9 mouse cellular contexts compared by ENCODE assay signal in the genomic region with DNA sequence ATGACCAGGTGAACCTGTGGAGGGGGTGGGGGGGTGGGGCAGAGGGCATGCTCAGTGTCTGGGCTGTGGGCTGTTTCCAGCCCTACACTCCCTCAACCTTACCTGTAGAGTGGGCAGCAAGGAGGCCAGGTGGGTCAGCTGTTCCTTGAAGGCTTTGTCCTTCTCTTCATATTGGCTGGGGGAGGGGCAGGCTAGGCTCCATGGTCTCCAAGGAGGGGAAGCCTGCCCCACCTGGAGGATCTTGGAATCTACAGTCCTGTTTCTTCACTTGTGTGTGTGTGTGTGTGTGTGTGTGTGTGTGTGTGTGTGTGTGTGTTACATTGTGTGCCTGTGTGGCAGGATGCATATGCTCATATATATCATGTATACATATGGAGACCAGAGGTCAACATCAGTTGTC. TPM values are rescaled to one million over a fixed set of nuclear protein-coding genes. Genes with fewer than 3 reads are reported as not detected.
A peak's percentile ranks its signal among the peaks of the same experiment; 100 is the strongest.
DNase-seq lines count a peak whose midpoint lies in the region; ATAC-seq and TF ChIP-seq lines count a peak whose summit lies in the region.
"Had no signal": no experiment of that assay in that cellular context is flagged by ENCODE, and none has a peak within 500 bp of the region (broad histone marks: within the 10 kb centered on the region; RNA-seq: fewer than 3 reads in every experiment).

No protein-coding gene starts in this region.

- no peaks in the 10 kb centered on the region for H3K4me1 ChIP-seq in heart, adult 2 months (ENCODE audit: control insufficient read depth, insufficient read depth, low read length)
- peaks cover 22% of the 10 kb centered on the region for H3K4me1 ChIP-seq in intestine, embryonic 16.5 days (ENCODE audit: control insufficient read depth, insufficient read depth, low read length)
- H3K4me1 ChIP-seq in stomach, embryonic 15.5 days: peaks cover 33% of the 10 kb centered on the region

- no peak overlapping the region for H3K27ac ChIP-seq in heart, adult 2 months
- no peak overlapping the region for H3K27ac ChIP-seq in intestine, embryonic 16.5 days (ENCODE audit: low read length)
- H3K27ac ChIP-seq in stomach, embryonic 15.5 days: no peak overlapping the region

- no peak; the same call in 1 of the 2 replicates for ATAC-seq in intestine, embryonic 16.5 days
- no peak for ATAC-seq in stomach, embryonic 15.5 days (ENCODE audit: insufficient read depth, low FRiP score, low read depth)

- H3K4me3 ChIP-seq in heart, adult 2 months: no peak overlapping the region
- H3K4me3 ChIP-seq in intestine, embryonic 16.5 days (ENCODE audit: low read length): no peak overlapping the region
- H3K4me3 ChIP-seq in stomach, embryonic 15.5 days (replicated peaks): no peak overlapping the region

- no peaks in the 10 kb centered on the region for H3K79me2 ChIP-seq in heart, adult 2 months (replicated peaks; ENCODE audit: control insufficient read depth, insufficient read depth, low read length)

- intact Hi-C loops in heart, adult 2 months (cut with DNase I): no loop called here
- intact Hi-C loops in heart, postnatal 25 days (cut with DNase I): no loop called here

- TF ChIP-seq EP300 in heart, adult 2 months (IDR thresholded peaks at IDR 0.05; ENCODE audit: insufficient read depth, low read depth, low read length): no peak

- H3K9me3 ChIP-seq in intestine, embryonic 16.5 days (ENCODE audit: control insufficient read depth, low read length): no peaks in the 10 kb centered on the region
- H3K9me3 ChIP-seq in stomach, embryonic 15.5 days: no peaks in the 10 kb centered on the region

- peak overlapping the region; percentile 79; the same call in 1 of the 2 replicates for H3K4me2 ChIP-seq in intestine, embryonic 16.5 days (ENCODE audit: low read depth, low read length)
- peak overlapping the region; percentile 74; the same call in 1 of the 2 replicates for H3K4me2 ChIP-seq in stomach, embryonic 15.5 days

- peaks cover 1% of the 10 kb centered on the region; the same call in 1 of the 2 replicates for H3K27me3 ChIP-seq in heart, adult 2 months (ENCODE audit: control insufficient read depth, insufficient read depth, low read length)
- H3K27me3 ChIP-seq in intestine, embryonic 16.5 days (replicated peaks; ENCODE audit: control insufficient read depth, insufficient read depth, low read length): peaks cover 56% of the 10 kb centered on the region
- peaks cover 67% of the 10 kb centered on the region for H3K27me3 ChIP-seq in stomach, embryonic 15.5 days (replicated peaks)

- DNase-seq in heart, adult 2 months: no peak
- DNase-seq in heart, postnatal 25 days (ENCODE audit: low spot score): no peak
- DNase-seq in right cerebral cortex, postnatal 14 days: peak; percentile 69
- DNase-seq in right cerebral cortex, adult 18-20 months: no peak
- no peak for DNase-seq in urinary bladder, postnatal 10 days (ENCODE audit: low spot score)
- DNase-seq in thymus, adult 18-20 months: no peak

- TF ChIP-seq CTCF in heart, adult 2 months (IDR thresholded peaks at IDR 0.05): peak; percentile 17; the same call in 1 of the 2 replicates

- no peak for TF ChIP-seq POLR2A in heart, adult 2 months (IDR thresholded peaks at IDR 0.05; ENCODE audit: insufficient read depth, low read depth, low read length)

- no peak overlapping the region for H3K9ac ChIP-seq in heart, adult 2 months (ENCODE audit: low read depth, low read length)
- no peak overlapping the region for H3K9ac ChIP-seq in intestine, embryonic 16.5 days (ENCODE audit: low read depth, low read length)
- no peak overlapping the region for H3K9ac ChIP-seq in stomach, embryonic 15.5 days

- H3K36me3 ChIP-seq in heart, adult 2 months (ENCODE audit: control insufficient read depth, insufficient read depth, low read length): no peaks in the 10 kb centered on the region
- no peaks in the 10 kb centered on the region; the same call in 1 of the 2 replicates for H3K36me3 ChIP-seq in intestine, embryonic 16.5 days (ENCODE audit: control insufficient read depth, insufficient read depth, low read length)
- no peaks in the 10 kb centered on the region for H3K36me3 ChIP-seq in stomach, embryonic 15.5 days

RNA-seq across cellular contexts. Expression of a gene that starts 4.9 kb away (rescaled TPM):
- 10 to 100 TPM; 34.5 to 47.7 TPM for total RNA-seq in heart, adult 2 months (2021)
- polyA plus RNA-seq in heart, adult 2 months (2012; rRNA removed): 155 and 167 TPM in 2 replicates
- total RNA-seq in heart, postnatal 25 days (2021): 10 to 100 TPM; 69.6 to 73.3 TPM
- polyA plus RNA-seq in intestine, embryonic 16.5 days (2015; fragmentation: Nextera tagmentation; extraction: Ambion mirVana): 1.5 and 1.8 TPM in 2 replicates
- 1.0 TPM in 2 replicates for polyA plus RNA-seq in stomach, embryonic 15.5 days (2015; fragmentation: Nextera tagmentation; extraction: Ambion mirVana)

RNA-seq across cellular contexts. Expression of a gene that starts 11.6 kb away (rescaled TPM):
- 100 to 1,000 TPM; 242 to 276 TPM for total RNA-seq in heart, adult 2 months (2021)
- polyA plus RNA-seq in heart, adult 2 months (2012; rRNA removed): 40.9 and 76.8 TPM in 2 replicates
- total RNA-seq in heart, postnatal 25 days (2021): 100 to 1,000 TPM; 254 TPM
- 281 and 323 TPM in 2 replicates for polyA plus RNA-seq in intestine, embryonic 16.5 days (2015; fragmentation: Nextera tagmentation; extraction: Ambion mirVana)
- polyA plus RNA-seq in stomach, embryonic 15.5 days (2015; fragmentation: Nextera tagmentation; extraction: Ambion mirVana): 372 and 377 TPM in 2 replicates

RNA-seq across cellular contexts. Expression of a gene that starts 16.9 kb away (rescaled TPM):
- total RNA-seq in heart, adult 2 months (2021): 10 to 100 TPM; 26.4 to 28.2 TPM
- 17.7 and 27.2 TPM in 2 replicates for polyA plus RNA-seq in heart, adult 2 months (2012; rRNA removed)
- 10 to 100 TPM; 25.2 to 26.7 TPM for total RNA-seq in heart, postnatal 25 days (2021)
- 13.7 and 15.4 TPM in 2 replicates for polyA plus RNA-seq in intestine, embryonic 16.5 days (2015; fragmentation: Nextera tagmentation; extraction: Ambion mirVana)
- polyA plus RNA-seq in stomach, embryonic 15.5 days (2015; fragmentation: Nextera tagmentation; extraction: Ambion mirVana): 19.1 and 21.4 TPM in 2 replicates

RNA-seq across cellular contexts. Expression of a gene that starts 22.5 kb away (rescaled TPM):
- not detected for total RNA-seq in heart, adult 2 months (2021)
- polyA plus RNA-seq in heart, adult 2 months (2012; rRNA removed): not detected in 2 replicates
- not detected for total RNA-seq in heart, postnatal 25 days (2021)
- polyA plus RNA-seq in intestine, embryonic 16.5 days (2015; fragmentation: Nextera tagmentation; extraction: Ambion mirVana): not detected in 2 replicates
- 0.09 TPM in 1 of 2 replicates, not detected in the other for polyA plus RNA-seq in stomach, embryonic 15.5 days (2015; fragmentation: Nextera tagmentation; extraction: Ambion mirVana)
- polyA plus RNA-seq: liver, embryonic 11.5 days had no signal

RNA-seq across cellular contexts. Expression of a gene that starts 24.5 kb away (rescaled TPM):
- total RNA-seq in heart, adult 2 months (2021): under 1 TPM; 0.13 to 0.48 TPM
- polyA plus RNA-seq in heart, adult 2 months (2012; rRNA removed): 0.18 and 0.29 TPM in 2 replicates
- under 1 TPM; 0.08 to 0.14 TPM for total RNA-seq in heart, postnatal 25 days (2021)
- polyA plus RNA-seq in intestine, embryonic 16.5 days (2015; fragmentation: Nextera tagmentation; extraction: Ambion mirVana): 1.5 and 1.9 TPM in 2 replicates
- polyA plus RNA-seq in stomach, embryonic 15.5 days (2015; fragmentation: Nextera tagmentation; extraction: Ambion mirVana): 1.4 and 1.5 TPM in 2 replicates

Comparison
In these comparisons a context has a peak if more than half of its experiments do, and no peak if none do; other contexts are left out.
1. RNA of a gene that starts 4.9 kb away (polyA plus RNA-seq): 155 to 167 TPM in heart, adult 2 months; 1.5 to 1.8 TPM in intestine, embryonic 16.5 days and 1.0 TPM in stomach, embryonic 15.5 days; every median in the first group is over 10 times any median in the second.